Mouse (Mus musculus) urinary bladder, adult 18-20 months (tissue): ENCODE measurements around the gene Nup210l.

Source experiments
- DNase-seq, 2 experiments: peaks; one replicate each; pipeline ENCODE4 v3.0.0; 2022; ENCODE audit warnings: low spot score in 2 of 2, mixed read lengths in 2 of 2

Nup210l gene

DNA sequence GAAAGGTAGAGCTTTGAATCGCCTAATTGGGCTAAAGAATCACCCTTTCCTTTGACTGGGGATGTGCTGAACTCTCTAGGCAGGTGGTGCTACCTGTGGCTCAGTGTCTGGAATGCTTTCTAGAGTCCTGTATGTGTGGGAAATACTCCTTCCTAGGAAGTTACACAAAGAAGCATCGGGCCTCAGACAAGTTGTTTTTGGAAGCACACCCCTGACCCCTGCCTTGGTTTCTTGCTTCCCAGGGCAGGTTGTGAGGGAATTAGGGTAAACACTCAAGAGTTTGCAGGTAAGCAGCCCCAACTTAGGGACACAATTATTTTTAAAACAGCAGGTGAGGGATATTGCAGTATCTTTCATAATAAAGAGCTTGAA is 151.2 kb downstream of the Nup210l start:
- DNase-seq = no peak

GRCm38 (mm10) chr3:90255784-90256353 is 151.9 kb downstream of the Nup210l start:
- no peak for DNase-seq

DNA sequence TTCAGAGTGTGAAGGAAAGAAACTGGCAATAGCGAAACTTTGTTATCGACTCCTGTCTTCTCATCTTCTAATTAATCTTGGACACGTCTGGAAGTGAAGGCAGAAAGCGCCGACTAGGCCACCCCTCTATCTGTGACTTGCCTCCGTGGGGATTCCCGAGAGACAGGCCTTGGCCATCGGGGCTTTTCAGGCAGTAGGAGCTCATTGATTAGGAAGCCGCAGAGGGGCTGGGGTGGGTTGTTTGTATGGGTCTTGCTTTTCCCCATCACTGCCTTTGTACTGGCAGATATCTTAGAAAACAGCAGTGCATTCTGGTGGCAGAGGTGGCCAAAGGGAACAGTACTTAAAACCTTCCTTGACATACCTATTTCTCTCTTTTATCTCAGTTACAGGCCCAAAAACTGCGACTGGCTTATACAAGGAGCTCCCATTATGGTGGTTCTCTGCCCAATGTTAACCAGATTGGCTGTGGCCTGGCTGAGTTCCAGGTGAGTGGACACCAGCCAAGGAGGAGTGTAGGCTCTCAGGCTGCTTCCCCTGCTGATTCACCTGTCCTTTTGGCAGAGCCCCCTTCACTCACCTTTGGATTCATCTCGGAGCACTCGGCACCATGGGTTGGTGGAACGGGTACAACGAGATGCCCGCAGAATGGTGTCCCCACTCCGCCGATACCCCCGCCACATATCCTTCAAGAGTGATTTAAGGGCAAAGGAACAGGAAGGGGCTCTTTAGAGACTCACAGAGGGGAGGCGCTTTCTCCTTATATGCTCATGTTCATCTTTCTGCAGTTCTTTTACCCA is 153.0 kb downstream of the Nup210l start:
- no peak for DNase-seq

GRCm38 (mm10) chr3:90258521-90258920 is 154.6 kb downstream of the Nup210l start:
- DNase-seq = no peak
